Mouse (Mus musculus) embryonic fibroblast, embryonic 13.5 days (primary cell): ENCODE results near the gene Fkbp5.

Experiments
- CTCF ChIP-seq: IDR thresholded peaks from 2 replicates; pipeline ENCODE4 v1.5.1; 2011; ENCODE audit warnings: mild to moderate bottlenecking, control low read depth, low read length, moderate library complexity, borderline replicate concordance; ENCODE audit not compliant: insufficient read depth
- POLR2A ChIP-seq: IDR thresholded peaks from 2 replicates; pipeline ENCODE4 v1.6.1; 2011; ENCODE audit warnings: low read depth, mild to moderate bottlenecking, control low read depth, low read length, moderate library complexity

DNA sequence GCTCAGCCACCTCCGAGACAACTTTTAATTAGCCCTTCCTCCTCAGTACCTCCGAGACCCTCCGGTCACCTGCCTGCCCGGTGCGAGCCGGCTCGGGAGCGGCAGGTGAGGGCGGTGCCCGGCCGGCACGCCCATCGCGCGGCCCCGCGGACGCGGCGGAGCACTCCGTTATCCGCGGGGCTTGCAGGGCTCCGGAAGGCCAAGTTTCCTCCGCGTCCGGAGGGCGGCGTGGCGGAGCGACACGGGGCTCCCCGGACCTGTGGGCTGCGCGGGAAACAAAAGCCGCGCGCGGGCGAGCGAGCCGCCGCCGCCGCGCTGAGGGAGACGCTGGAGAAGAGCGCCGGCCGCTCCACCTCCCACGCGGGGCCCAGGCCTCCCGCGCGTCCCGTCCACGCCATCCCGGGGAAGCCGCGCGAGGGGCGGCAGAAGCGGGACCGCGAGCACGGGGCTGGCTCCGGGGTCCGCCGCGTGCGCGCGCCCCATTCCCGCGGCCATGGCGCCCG lies 31.8 kb downstream of the Fkbp5 start:
- TF ChIP-seq POLR2A (no peak), CTCF (no peak)
